ENCODE assay signal across 15 mouse cellular contexts in the genomic region with DNA sequence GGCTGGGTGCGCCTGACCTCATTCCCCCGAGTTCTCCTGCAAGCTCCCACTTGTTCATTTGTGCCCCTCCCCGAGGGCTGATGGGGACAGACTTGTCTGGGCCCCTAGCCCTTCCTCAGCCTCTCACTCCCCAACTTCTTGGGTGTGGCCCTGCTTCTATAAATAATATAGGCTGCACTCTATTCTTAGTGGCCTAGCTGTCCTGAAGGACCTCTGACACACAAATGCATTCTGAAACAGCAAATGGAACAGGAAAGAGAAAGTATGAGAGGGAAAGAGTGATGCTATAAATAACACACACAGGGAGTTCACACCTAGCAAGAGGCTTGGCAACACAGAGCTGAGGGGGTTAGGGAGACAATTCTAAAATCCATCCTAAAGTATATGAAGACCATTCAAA.
A peak's percentile ranks its signal among the peaks of the same experiment; 100 is the strongest.
DNase-seq lines count a peak whose midpoint lies in the region; ATAC-seq and TF ChIP-seq lines count a peak whose summit lies in the region.
"Had no signal": no experiment of that assay in that cellular context is flagged by ENCODE, and none has a peak within 500 bp of the region (broad histone marks: within the 10 kb centered on the region; RNA-seq: fewer than 3 reads in every experiment).

No protein-coding gene starts in this region.

- no peaks in the 10 kb centered on the region for H3K79me2 ChIP-seq in heart, adult 2 months (replicated peaks; ENCODE audit: control insufficient read depth, insufficient read depth, low read length)

- H3K9me3 ChIP-seq in embryonic facial prominence, embryonic 13.5 days, result peaks cover 3% of the 10 kb centered on the region; the same call in 1 of the 2 replicates
- no peaks in the 10 kb centered on the region for H3K9me3 ChIP-seq in embryonic facial prominence, embryonic 10.5 days
- H3K9me3 ChIP-seq in heart, embryonic 12.5 days (replicated peaks), result no peaks in the 10 kb centered on the region
- H3K9me3 ChIP-seq in hindbrain, embryonic 12.5 days (replicated peaks), result no peaks in the 10 kb centered on the region
- no peaks in the 10 kb centered on the region for H3K9me3 ChIP-seq in hindbrain, embryonic 10.5 days
- H3K9me3 ChIP-seq: limb, embryonic 10.5 days had no signal

- no peak overlapping the region for H3K4me3 ChIP-seq in embryonic facial prominence, embryonic 13.5 days
- no peak overlapping the region for H3K4me3 ChIP-seq in embryonic facial prominence, embryonic 10.5 days
- no peak overlapping the region for H3K4me3 ChIP-seq in heart, embryonic 12.5 days
- H3K4me3 ChIP-seq in heart, adult 2 months, result no peak overlapping the region
- H3K4me3 ChIP-seq in hindbrain, embryonic 12.5 days, result no peak overlapping the region
- no peak overlapping the region for H3K4me3 ChIP-seq in hindbrain, embryonic 10.5 days
- 0 out of 2 replicates have a peak overlapping the region, but pooled peaks have one; percentile 2 for H3K4me3 ChIP-seq in testis, adult 2 months (ENCODE audit: control insufficient read depth, low read depth, low read length)
- H3K4me3 ChIP-seq: limb, embryonic 10.5 days; neural tube, embryonic 13.5 days had no signal

- H3K4me1 ChIP-seq in embryonic facial prominence, embryonic 13.5 days, result peaks cover 13% of the 10 kb centered on the region
- peaks cover 6% of the 10 kb centered on the region for H3K4me1 ChIP-seq in embryonic facial prominence, embryonic 10.5 days
- peaks cover 16% of the 10 kb centered on the region for H3K4me1 ChIP-seq in heart, embryonic 12.5 days (replicated peaks)
- H3K4me1 ChIP-seq in heart, adult 2 months (ENCODE audit: control insufficient read depth, insufficient read depth, low read length), result peaks cover 1% of the 10 kb centered on the region
- peaks cover 7% of the 10 kb centered on the region for H3K4me1 ChIP-seq in hindbrain, embryonic 12.5 days
- H3K4me1 ChIP-seq in hindbrain, embryonic 10.5 days (replicated peaks), result peaks cover 8% of the 10 kb centered on the region
- peaks cover 14% of the 10 kb centered on the region for H3K4me1 ChIP-seq in testis, adult 2 months (ENCODE audit: control insufficient read depth, insufficient read depth, low read length)
- H3K4me1 ChIP-seq: limb, embryonic 10.5 days had no signal

- 0 out of 2 replicates have a peak overlapping the region, but pooled peaks have one; percentile 4 for H3K9ac ChIP-seq in embryonic facial prominence, embryonic 13.5 days
- no peak overlapping the region for H3K9ac ChIP-seq in heart, embryonic 12.5 days
- no peak overlapping the region for H3K9ac ChIP-seq in heart, adult 2 months (ENCODE audit: low read depth, low read length)
- H3K9ac ChIP-seq in hindbrain, embryonic 12.5 days, result no peak overlapping the region
- H3K9ac ChIP-seq: liver, postnatal 0 days had no signal

- TF ChIP-seq POLR2A in heart, adult 2 months (IDR thresholded peaks at IDR 0.05; ENCODE audit: insufficient read depth, low read depth, low read length), result no peak
- TF ChIP-seq POLR2A in testis, adult 2 months (IDR thresholded peaks at IDR 0.05; ENCODE audit: control insufficient read depth, low read depth, low read length), result no peak

- H3K27ac ChIP-seq in embryonic facial prominence, embryonic 13.5 days, result no peak overlapping the region
- H3K27ac ChIP-seq in embryonic facial prominence, embryonic 10.5 days (replicated peaks), result no peak overlapping the region; the same call in 1 of the 2 replicates
- peak overlapping the region; percentile 34 for H3K27ac ChIP-seq in heart, embryonic 12.5 days (ENCODE audit: poor library complexity, severe bottlenecking)
- no peak overlapping the region; the same call in 1 of the 2 replicates for H3K27ac ChIP-seq in heart, adult 2 months
- H3K27ac ChIP-seq in hindbrain, embryonic 12.5 days, result 0 out of 2 replicates have a peak overlapping the region, but pooled peaks have one; percentile 75
- H3K27ac ChIP-seq in hindbrain, embryonic 10.5 days, result no peak overlapping the region
- no peak overlapping the region for H3K27ac ChIP-seq in testis, adult 2 months (ENCODE audit: control insufficient read depth, insufficient read depth, low read depth, low read length)
- H3K27ac ChIP-seq: limb, embryonic 10.5 days had no signal

- no peak for TF ChIP-seq CTCF in heart, adult 2 months (IDR thresholded peaks at IDR 0.05)
- no peak for TF ChIP-seq CTCF in testis, adult 2 months (IDR thresholded peaks at IDR 0.05; ENCODE audit: control insufficient read depth, insufficient read depth, insufficient replicate concordance, low read depth, low read length)

- no peak for DNase-seq in embryonic facial prominence, embryonic 10.5 days (ENCODE audit: low spot score)
- DNase-seq in heart, adult 2 months, result no peak
- DNase-seq in hindbrain, embryonic 10.5 days (ENCODE audit: low spot score), result no peak
- no peak for DNase-seq in testis, postnatal 10 days (ENCODE audit: low spot score)
- DNase-seq: adrenal gland, adult 8-10 months; kidney, postnatal 36 days; liver, postnatal 0 days; thymus, adult 2 months had no signal

- TF ChIP-seq EP300 in heart, adult 2 months (IDR thresholded peaks at IDR 0.05; ENCODE audit: insufficient read depth, low read depth, low read length), result no peak

- no peaks in the 10 kb centered on the region for H3K27me3 ChIP-seq in embryonic facial prominence, embryonic 13.5 days
- no peaks in the 10 kb centered on the region for H3K27me3 ChIP-seq in embryonic facial prominence, embryonic 10.5 days (replicated peaks; ENCODE audit: low read depth, poor library complexity, severe bottlenecking)
- no peaks in the 10 kb centered on the region for H3K27me3 ChIP-seq in heart, embryonic 12.5 days (replicated peaks)
- H3K27me3 ChIP-seq in heart, adult 2 months (ENCODE audit: control insufficient read depth, insufficient read depth, low read length), result no peaks in the 10 kb centered on the region
- peaks cover 4% of the 10 kb centered on the region for H3K27me3 ChIP-seq in hindbrain, embryonic 12.5 days
- no peaks in the 10 kb centered on the region for H3K27me3 ChIP-seq in hindbrain, embryonic 10.5 days (ENCODE audit: insufficient read depth, poor library complexity, severe bottlenecking)
- H3K27me3 ChIP-seq in testis, adult 2 months (ENCODE audit: control insufficient read depth, insufficient read depth, low read length), result no peaks in the 10 kb centered on the region
- H3K27me3 ChIP-seq: neural tube, embryonic 13.5 days had no signal

- ATAC-seq in embryonic facial prominence, embryonic 13.5 days (ENCODE audit: insufficient number of reproducible peaks, insufficient read depth, low FRiP score, low TSS enrichment, low read depth), result no peak
- ATAC-seq in heart, embryonic 12.5 days (ENCODE audit: insufficient number of reproducible peaks, low FRiP score), result no peak
- no peak for ATAC-seq in hindbrain, embryonic 12.5 days (ENCODE audit: low FRiP score)
- ATAC-seq: intestine, embryonic 16.5 days; liver, postnatal 0 days had no signal

- no peak overlapping the region for H3K4me2 ChIP-seq in embryonic facial prominence, embryonic 13.5 days
- no peak overlapping the region; the same call in 1 of the 2 replicates for H3K4me2 ChIP-seq in heart, embryonic 12.5 days
- H3K4me2 ChIP-seq in hindbrain, embryonic 12.5 days (replicated peaks), result no peak overlapping the region

- 62% methylated on average over 3 of the region's 3 CpGs for WGBS in embryonic facial prominence, embryonic 13.5 days
- WGBS in embryonic facial prominence, embryonic 10.5 days, result 80% methylated on average over 3 of the region's 3 CpGs
- WGBS in heart, embryonic 12.5 days, result 38% methylated on average over 3 of the region's 3 CpGs
- 43% methylated on average over 3 of the region's 3 CpGs for whole genome bisulfite sequencing in heart, adult 2 months
- WGBS in hindbrain, embryonic 12.5 days, result 80% methylated on average over 3 of the region's 3 CpGs
- WGBS in hindbrain, embryonic 10.5 days, result 73% methylated on average over 3 of the region's 3 CpGs

- intact Hi-C loops in heart, adult 2 months (cut with DNase I), result loop anchor here (5.0 kb wide), 1 partner anchor 796 kb away; no protein-coding TSS in a partner anchor

- H3K36me3 ChIP-seq in embryonic facial prominence, embryonic 13.5 days, result no peaks in the 10 kb centered on the region
- H3K36me3 ChIP-seq in embryonic facial prominence, embryonic 10.5 days (replicated peaks), result no peaks in the 10 kb centered on the region
- H3K36me3 ChIP-seq in heart, embryonic 12.5 days, result no peaks in the 10 kb centered on the region
- H3K36me3 ChIP-seq in heart, adult 2 months (ENCODE audit: control insufficient read depth, insufficient read depth, low read length), result no peaks in the 10 kb centered on the region
- no peaks in the 10 kb centered on the region for H3K36me3 ChIP-seq in hindbrain, embryonic 12.5 days
- no peaks in the 10 kb centered on the region for H3K36me3 ChIP-seq in hindbrain, embryonic 10.5 days
- no peaks in the 10 kb centered on the region for H3K36me3 ChIP-seq in testis, adult 2 months (ENCODE audit: control insufficient read depth, insufficient read depth, low read length)
- H3K36me3 ChIP-seq: limb, embryonic 10.5 days; neural tube, embryonic 13.5 days had no signal

Comparison
In these comparisons a context has a peak if more than half of its experiments do, and no peak if none do; other contexts are left out.
1. H3K27ac ChIP-seq: peak in heart, embryonic 12.5 days (single experiment) and hindbrain, embryonic 12.5 days (single experiment); none in embryonic facial prominence, embryonic 13.5 days (single experiment), embryonic facial prominence, embryonic 10.5 days (single experiment), heart, adult 2 months (single experiment), hindbrain, embryonic 10.5 days (single experiment) and testis, adult 2 months (single experiment).